Mouse (Mus musculus): ENCODE measurements around the gene Anapc15-ps.

The Anapc15-ps gene

DNA sequence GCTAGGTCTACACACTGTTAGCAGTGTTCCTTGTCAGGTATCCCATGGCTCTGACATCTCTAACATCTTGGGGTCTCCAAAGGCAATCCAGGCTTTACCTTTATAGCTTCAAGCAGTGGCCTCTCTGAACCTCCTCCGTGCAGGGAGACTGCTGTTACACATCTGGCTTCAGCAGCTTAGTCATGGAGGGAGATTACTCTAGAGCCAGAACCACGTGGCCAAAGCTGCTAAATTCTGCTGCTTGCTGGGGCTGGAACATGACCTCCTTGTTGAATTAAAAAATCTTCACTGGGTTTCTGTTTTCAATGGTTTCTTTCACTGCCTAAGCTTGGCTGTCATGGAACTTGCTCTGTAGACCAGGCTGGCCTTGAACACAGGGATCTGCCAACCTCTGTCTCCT is 44.9 kb downstream of the Anapc15-ps start:
- DNase-seq: no peak

DNA sequence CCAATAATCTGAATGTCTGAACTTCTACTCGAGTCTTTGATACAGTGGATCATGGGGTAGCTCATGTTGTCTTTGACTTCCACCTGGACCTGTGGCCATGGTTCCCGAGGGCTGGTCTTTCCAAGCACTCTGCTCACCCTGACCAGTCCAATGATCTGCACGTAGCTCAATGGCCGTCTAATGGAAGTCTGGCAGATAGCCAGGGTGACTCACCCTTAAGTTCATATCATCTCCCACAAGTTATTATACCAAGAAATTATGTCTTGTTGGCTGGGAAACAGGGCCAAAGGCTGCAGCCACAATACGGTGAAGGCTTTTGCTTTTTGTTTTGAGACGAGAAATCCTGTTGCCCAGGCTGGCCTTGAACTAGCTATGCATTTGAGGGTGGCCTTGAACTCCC is 45.9 kb downstream of the Anapc15-ps start:
- DNase-seq: no peak

DNA sequence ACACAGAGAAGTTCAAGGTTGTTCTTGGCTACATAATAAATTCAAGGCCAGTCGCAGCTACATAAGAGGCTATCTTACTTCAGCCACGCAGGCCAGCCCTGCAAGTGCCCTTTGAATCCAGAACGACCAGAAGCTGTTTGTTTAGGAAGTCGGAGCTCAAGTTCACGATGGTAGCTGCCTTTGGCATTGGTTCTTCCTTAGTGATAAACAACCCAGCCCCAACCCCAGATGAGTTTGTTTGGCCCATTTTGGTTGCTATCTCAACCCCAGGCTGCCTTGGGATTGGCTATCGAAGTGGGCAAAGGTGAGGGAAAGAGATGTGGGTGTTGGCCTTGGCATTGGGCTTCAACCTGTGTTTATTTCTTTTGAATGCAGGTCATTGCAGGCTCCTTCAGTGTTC is 48.0 kb downstream of the Anapc15-ps start:
- no peak for DNase-seq

DNA sequence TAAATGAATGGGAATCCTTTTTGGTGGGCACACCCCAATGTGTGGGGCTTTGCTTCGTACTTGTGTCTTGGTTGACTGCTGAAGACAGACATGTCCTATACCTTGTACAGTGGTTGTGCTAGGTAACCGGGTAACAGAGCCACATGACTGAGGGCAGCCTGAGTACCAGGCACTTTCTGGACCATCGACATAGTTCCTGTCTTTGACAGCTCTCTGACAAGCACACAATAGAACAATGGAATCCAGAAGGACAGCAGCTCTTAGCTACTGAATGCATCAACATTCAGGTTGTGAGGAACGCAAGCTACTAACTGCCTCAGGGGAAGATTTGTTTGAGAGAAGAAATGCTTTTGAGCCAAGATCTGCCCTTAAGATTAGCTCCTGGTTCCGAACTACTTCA is 49.2 kb downstream of the Anapc15-ps start:
- no peak for DNase-seq

DNA sequence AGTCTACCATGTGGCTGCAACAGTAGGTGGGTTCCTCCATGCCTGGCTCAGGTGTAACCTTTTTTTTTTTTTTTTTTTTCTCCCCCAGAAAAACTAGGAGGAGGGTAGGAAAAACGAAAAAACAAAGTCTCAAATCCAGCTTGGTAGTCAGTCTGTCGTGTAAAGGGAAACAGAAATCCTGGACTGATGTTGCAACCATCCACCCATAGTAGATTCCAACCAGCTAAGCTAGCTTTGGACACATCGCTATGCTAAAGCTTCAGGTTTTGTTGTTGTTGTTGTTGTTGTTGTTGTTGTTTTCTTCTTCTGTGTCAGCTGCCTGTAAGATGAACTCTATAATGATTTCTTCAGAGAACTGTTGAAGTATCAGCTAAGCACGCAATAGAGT is 49.7 kb downstream of the Anapc15-ps start:
- no peak for DNase-seq
